Mouse (Mus musculus) heart, adult 2 months (tissue): ENCODE data around the gene Dgkq.

ENCODE experiments used
- EP300 ChIP-seq: fragments of 200-500 bp; IDR thresholded peaks from 2 replicates; pipeline ENCODE4 v1.6.1; 2011; ENCODE audit warnings: low read depth, low read length, control low read depth; ENCODE audit not compliant: insufficient read depth
- POLR2A ChIP-seq: fragments of 200-500 bp; IDR thresholded peaks from 2 replicates; pipeline ENCODE4 v1.6.1; 2011; ENCODE audit warnings: mild to moderate bottlenecking, low read depth, low read length, control low read depth; ENCODE audit not compliant: insufficient read depth

GRCm38 (mm10) chr5:108646343-108646660, 23.2 kb downstream of the Dgkq start:
- TF ChIP-seq EP300, result no peak
- TF ChIP-seq POLR2A, result no peak
